Mouse (Mus musculus): Measurements from ENCODE around the gene Gm8279. TPM values are rescaled to one million over a fixed set of nuclear protein-coding genes. Genes with fewer than 3 reads are reported as not detected.

Gene Gm8279
- not detected in 2 replicates for polyA plus RNA-seq (2021; fragmentation: Nextera tagmentation)
- long read RNA-seq, experiment 1, result 0 reads
- long read RNA-seq, experiment 2, result 0 reads

GRCm38 (mm10) chr14:5131219-5131618, at the start of gene Gm8279:
Gene Gm8279 (plus strand): TSS chr14:5131519.

GRCm38 (mm10) chr14:5164235-5164634, 32.9 kb downstream of the Gm8279 start, which contains the start of gene Gm3317:
Gene Gm3317 (plus strand): TSS chr14:5164535.

GRCm38 (mm10) chr14:5185493-5185892, 54.2 kb downstream of the Gm8279 start, which contains the start of gene Gm8271:
Gene Gm8271 (plus strand): TSS chr14:5185793.

Other genes with a start within 250 kb of the Gm8279 start
- gene Gm3278, start 239.1 kb upstream of the Gm8279 start, polyA plus RNA-seq (2021; fragmentation: Nextera tagmentation), result not detected in 2 replicates
- not detected in 2 replicates for gene Gm8297, start 147.6 kb upstream of the Gm8279 start, polyA plus RNA-seq (2021; fragmentation: Nextera tagmentation)
- not detected in 2 replicates for gene Gm3298, start 115.6 kb upstream of the Gm8279 start, polyA plus RNA-seq (2021; fragmentation: Nextera tagmentation)
- not detected in 2 replicates for gene 4930555G01Rik, start 80.9 kb upstream of the Gm8279 start, polyA plus RNA-seq (2021; fragmentation: Nextera tagmentation)
- 2.8 and 3.0 TPM in 2 replicates for gene Gm8281, start 60.5 kb upstream of the Gm8279 start, polyA plus RNA-seq (2021; fragmentation: Nextera tagmentation)
- gene Gm3317, start 33.0 kb downstream of the Gm8279 start, polyA plus RNA-seq (2021; fragmentation: Nextera tagmentation), result not detected in 2 replicates
- gene Gm8271, start 54.3 kb downstream of the Gm8279 start, polyA plus RNA-seq (2021; fragmentation: Nextera tagmentation), result not detected in 2 replicates
- not detected in 2 replicates for gene Gm3526, start 129.1 kb downstream of the Gm8279 start, polyA plus RNA-seq (2021; fragmentation: Nextera tagmentation)
- gene Gm3542, start 203.4 kb downstream of the Gm8279 start, polyA plus RNA-seq (2021; fragmentation: Nextera tagmentation), result not detected in 2 replicates